Mouse (Mus musculus) large intestine, adult 2 months (tissue): ENCODE results near the gene Ndrg3. TPM values are rescaled to one million over a fixed set of nuclear protein-coding genes. Genes with fewer than 3 reads are reported as not detected.

Experiments
- DNase-seq: peaks from one replicate; pipeline ENCODE4 v3.0.0-alpha.2; 2012; ENCODE audit warnings: low read depth, low spot score
- WGBS: fragments of 180-500 bp; shearing (Covaris S2); methylation state at CpG from one replicate; pipeline ENCODE4 v1.1.7; 2018; 5-methylcytosine and 5-hydroxymethylcytosine counted together
- polyA plus RNA-seq: library from polyadenylated mRNA; depleted of rRNA; stranded (reverse); fragments of >200 nt; gene quantifications from 2 replicates; pipeline ENCODE4 v1.2.3, GENCODE M21; 2012; rRNA removed

Ndrg3 gene
- 58.2 and 71.7 TPM in 2 replicates for polyA plus RNA-seq

GRCm38 (mm10) chr2:156991470-156992319, at the start of gene Ndrg3:
Gene Ndrg3, minus strand, starts transcription at chr2:156992056.
- under 1% methylated on average over 66 of the region's 66 CpGs for WGBS
- peak; percentile 72 for DNase-seq

GRCm38 (mm10) chr2:157041421-157041820, 49.6 kb upstream of the Ndrg3 start:
- DNase-seq = no peak
- WGBS = 87% methylated on average over 7 of the region's 7 CpGs

- 89% methylated on average over 17 of the region's 17 CpGs for WGBS
- DNase-seq = no peak
Measured at GRCm38 (mm10) chr2:157040649-157041046, 48.8 kb upstream of the Ndrg3 start.

DNA sequence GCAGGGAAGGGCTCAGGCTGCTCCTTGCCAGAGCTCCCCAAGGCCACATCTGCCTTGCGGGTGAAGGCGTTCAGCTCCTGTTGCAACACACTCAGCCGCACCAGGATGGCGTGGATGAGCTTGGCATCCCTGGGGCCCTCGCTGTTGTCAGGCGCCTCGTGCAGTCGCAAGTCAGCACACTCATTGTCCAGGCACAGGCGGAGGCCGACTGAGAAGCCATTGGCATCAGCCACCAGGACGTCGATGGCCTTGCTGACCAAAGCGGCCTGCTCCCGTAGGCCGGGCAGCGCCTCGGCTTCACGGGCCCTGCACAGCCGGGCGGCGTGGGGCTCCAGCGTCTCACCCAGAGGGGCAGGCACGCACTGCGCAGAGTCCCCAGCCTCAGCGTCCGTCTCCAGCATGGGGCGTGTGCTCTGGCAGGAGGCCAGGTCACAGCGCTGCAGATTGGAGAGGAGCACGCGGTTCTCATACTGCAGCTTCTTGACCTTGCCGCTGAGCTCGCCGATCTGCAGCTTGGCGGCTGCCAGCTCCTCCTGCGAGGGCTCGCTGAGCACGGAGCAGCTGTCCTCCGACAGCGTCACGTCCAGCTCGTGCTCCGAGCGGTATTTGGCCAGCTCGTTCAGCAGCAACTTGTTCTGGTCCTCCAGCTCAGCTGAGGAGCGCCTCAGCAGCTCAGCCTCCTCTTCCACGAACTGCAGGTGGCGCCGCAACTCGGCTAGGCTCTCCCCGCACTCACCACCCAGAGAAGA, 48.2 kb upstream of the Ndrg3 start:
- 87% methylated on average over 50 of the region's 50 CpGs for WGBS
- no peak for DNase-seq

GRCm38 (mm10) chr2:157037303-157037702, 45.4 kb upstream of the Ndrg3 start:
- WGBS = 85% methylated on average over 9 of the region's 9 CpGs
- no peak for DNase-seq

DNA sequence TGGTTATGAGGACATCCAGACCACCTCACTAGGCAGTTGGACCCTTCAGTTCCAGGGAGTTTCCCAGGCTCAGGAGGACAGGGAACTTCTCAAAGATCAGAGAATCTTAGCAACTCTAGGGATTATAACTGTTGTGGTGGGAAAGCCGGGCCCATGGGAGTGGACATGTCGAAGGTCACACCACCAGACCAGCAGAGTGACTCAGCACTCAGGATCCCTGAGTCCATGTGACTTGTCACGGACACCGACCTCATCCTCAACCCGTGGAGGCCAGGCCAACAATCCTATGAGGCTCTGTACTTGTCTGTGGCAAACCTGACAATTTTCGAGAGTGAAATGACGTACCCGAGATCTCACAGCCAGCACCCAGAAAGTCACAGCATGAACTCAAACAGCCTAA, 44.5 kb upstream of the Ndrg3 start:
- 70% methylated on average over 8 of the region's 8 CpGs for WGBS
- no peak for DNase-seq

DNA sequence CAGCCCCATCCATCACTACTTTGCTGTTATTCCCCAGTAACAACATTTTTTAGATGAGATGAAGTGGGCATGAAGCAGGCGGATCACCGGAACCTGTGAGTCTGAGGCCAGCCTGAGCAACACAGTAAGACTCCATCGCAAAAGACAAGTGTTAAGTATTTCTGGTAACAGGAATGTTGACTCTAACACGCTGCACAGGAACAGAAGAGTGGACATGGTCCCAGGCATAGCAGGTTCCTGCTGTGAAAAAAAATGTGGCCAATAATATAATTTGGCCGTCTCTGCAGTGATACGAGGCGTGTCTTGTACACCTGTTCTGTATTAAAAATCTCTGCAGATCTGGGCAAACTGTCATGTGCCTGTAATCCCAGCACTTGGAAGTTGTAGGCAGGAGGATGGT, 43.5 kb upstream of the Ndrg3 start:
- 76% methylated on average over 7 of the region's 7 CpGs for WGBS
- DNase-seq = no peak

GRCm38 (mm10) chr2:157030804-157031203, 38.9 kb upstream of the Ndrg3 start:
- 42% methylated on average over 9 of the region's 9 CpGs for WGBS

GRCm38 (mm10) chr2:157028261-157028660, 36.4 kb upstream of the Ndrg3 start:
- WGBS = 98% methylated on average over 4 of the region's 4 CpGs
- DNase-seq = no peak

More at GRCm38 (mm10) chr2:157030804-157031203, 38.9 kb upstream of the Ndrg3 start:
- peak; percentile 57 for DNase-seq

GRCm38 (mm10) chr2:157027106-157028008, 35.5 kb upstream of the Ndrg3 start:
- 72% methylated on average over 21 of the region's 21 CpGs for WGBS
- DNase-seq = no peak

GRCm38 (mm10) chr2:157021156-157021555, 29.3 kb upstream of the Ndrg3 start:
- DNase-seq = no peak
- 91% methylated on average over 16 of the region's 16 CpGs for WGBS

DNA sequence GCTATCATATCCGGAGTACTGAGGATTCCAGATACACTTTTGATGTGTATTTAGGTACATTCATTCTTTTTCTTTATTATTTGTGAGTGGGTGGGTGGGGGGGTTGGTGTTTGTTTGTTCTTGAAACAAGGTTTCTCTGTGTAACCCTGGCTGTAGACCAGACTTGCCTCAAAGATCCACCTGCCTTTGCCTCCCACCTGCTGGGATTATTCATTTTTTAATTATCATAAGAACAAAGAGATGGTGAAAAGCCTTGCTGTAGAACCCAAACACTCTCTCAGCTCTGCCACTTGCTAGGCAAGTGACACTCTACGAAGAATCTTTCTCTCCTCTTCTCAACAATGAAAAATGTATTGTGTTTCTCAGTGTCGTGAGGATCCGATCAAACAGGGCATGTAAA, 27.4 kb upstream of the Ndrg3 start:
- 90% methylated on average over 4 of the region's 4 CpGs for WGBS
- no peak for DNase-seq

GRCm38 (mm10) chr2:157016529-157017270, 24.8 kb upstream of the Ndrg3 start:
- WGBS = 82% methylated on average over 18 of the region's 18 CpGs
- no peak for DNase-seq

GRCm38 (mm10) chr2:157012341-157012740, 20.5 kb upstream of the Ndrg3 start:
- DNase-seq = no peak
- WGBS = 25% methylated on average over 6 of the region's 6 CpGs

- WGBS = 50% methylated on average over 11 of the region's 11 CpGs
- no peak for DNase-seq
Measured at GRCm38 (mm10) chr2:157010634-157011310, 18.9 kb upstream of the Ndrg3 start.

DNA sequence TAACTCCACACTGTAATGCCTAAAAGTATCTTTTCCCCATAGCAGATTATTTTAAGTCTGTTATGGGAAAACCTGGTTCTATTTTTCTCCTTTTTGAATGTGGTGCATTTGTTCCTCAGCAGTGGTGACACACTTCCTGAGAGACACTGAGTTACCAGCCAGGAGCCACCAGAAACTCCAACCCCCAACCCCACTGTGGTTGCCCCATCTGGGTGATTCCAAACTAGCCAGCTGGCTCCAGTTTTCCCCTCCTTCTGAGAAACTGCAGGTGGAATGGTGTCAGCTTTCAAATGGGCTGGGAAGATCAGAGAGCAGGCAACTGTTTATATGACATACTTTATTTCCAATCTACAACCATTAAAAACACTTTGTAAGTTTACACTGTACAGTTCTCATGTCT, 18.3 kb upstream of the Ndrg3 start:
- DNase-seq = no peak

GRCm38 (mm10) chr2:157008509-157008908, 16.7 kb upstream of the Ndrg3 start:
- DNase-seq = no peak

- 15% methylated on average over 5 of the region's 5 CpGs for WGBS
- no peak for DNase-seq
Measured at GRCm38 (mm10) chr2:157007234-157007596, 15.4 kb upstream of the Ndrg3 start.
